Mouse (Mus musculus) retina, adult 2 months (tissue): ENCODE data around the gene Pkd2.

Experiments used
- DNase-seq: peaks from one replicate; pipeline ENCODE4 v3.0.0-alpha.2; 2012; ENCODE audit warnings: low read depth, low spot score

Gene Pkd2

GRCm38 (mm10) chr5:104465731-104466130, 6.5 kb downstream of the Pkd2 start:
- no peak for DNase-seq

GRCm38 (mm10) chr5:104466816-104467215, 7.6 kb downstream of the Pkd2 start:
- no peak for DNase-seq

DNA sequence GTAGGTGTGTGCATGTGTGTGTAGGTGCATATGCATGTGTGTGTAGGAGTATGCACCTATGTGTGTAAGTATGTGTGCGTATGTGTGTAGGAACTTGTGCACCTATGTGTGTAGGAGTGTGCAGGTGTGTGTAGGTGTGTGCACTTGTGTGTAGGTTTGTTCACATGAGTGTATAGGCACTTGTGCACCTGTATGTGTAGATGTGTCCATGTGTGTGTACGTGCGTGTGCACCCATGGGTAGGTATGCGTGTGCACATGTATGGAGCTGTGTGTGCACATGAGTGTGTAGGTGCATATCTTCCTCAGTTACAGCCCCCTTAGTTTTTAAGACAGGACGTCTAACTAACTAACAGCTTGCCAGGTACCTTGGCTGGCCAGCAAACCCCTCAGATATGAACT, 9.3 kb downstream of the Pkd2 start:
- DNase-seq: no peak

GRCm38 (mm10) chr5:104470981-104471391, 11.7 kb downstream of the Pkd2 start:
- DNase-seq: no peak

DNA sequence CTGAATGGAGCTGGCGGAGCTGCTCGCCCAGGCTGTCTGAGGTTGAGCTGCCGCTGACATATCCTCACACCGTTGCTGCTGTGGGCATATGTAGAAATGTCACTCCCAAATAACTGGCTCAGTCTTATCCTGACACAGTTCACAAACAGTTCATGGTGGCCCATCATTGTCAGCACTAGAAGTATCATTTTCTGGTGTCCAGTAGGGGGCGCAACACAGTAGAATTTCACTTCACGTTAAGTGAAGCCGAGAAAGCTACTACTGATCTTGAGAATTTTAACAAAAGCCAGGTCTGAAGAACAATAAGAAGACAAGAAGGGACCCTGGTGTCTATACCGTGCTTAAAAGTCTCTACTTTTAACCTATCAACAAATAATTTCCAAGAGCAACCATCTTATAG, 13.1 kb downstream of the Pkd2 start:
- no peak for DNase-seq

GRCm38 (mm10) chr5:104480367-104480766, 21.1 kb downstream of the Pkd2 start:
- no peak for DNase-seq

- DNase-seq: no peak
These were observed 23.6 kb downstream of the Pkd2 start for GRCm38 (mm10) chr5:104482856-104483255.

- DNase-seq: no peak
These were observed 32.3 kb downstream of the Pkd2 start for GRCm38 (mm10) chr5:104491561-104491960.

DNA sequence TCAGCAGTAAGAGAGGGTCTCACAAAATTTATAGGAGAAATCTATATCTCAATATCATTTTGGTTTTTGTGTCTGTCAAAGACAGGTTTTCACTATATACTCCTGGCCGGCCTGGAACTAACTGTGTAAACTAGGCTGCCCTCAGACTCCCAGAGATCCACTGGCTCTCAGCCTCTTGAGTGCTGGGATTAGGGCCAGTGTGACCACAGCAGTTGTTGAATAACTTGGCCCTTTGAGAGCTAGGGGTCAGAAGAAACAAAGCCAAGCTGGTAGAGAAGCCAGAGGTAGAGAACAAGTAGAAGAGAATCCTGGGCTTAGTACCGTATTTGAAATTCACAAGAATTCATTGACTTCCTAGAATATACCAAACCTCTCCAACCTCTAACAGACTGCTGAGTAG, 45.6 kb downstream of the Pkd2 start:
- DNase-seq: no peak

- no peak for DNase-seq
These were observed 48.6 kb downstream of the Pkd2 start for GRCm38 (mm10) chr5:104507829-104508194.

- peak; percentile 65 for DNase-seq
These were observed 49.1 kb downstream of the Pkd2 start, which contains the start of gene BC005561 for GRCm38 (mm10) chr5:104508195-104508891. Gene BC005561 (plus strand): TSS chr5:104508352.

DNA sequence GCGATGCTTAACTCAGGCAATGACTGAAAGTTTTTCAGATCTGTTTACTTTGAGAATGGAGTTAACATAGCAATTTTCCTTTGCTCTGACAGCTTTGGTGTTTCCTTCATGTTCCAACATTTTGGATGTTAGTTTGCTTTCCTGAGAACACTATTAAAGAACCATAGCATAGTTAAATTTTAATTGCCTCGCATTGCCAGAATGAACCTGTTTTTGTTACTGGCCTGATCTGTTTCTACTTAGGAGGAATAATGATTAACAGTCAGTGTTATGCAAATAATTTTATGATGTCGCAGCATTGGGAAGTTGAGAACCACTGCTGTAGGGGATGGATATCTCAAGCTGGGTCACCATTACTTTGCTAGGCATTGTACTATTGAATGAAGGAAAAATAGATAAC, 52.0 kb downstream of the Pkd2 start:
- DNase-seq: no peak

GRCm38 (mm10) chr5:104538612-104539011, 79.4 kb downstream of the Pkd2 start:
- no peak for DNase-seq

GRCm38 (mm10) chr5:104539331-104539730, 80.1 kb downstream of the Pkd2 start:
- no peak for DNase-seq
